Mouse (Mus musculus) lung, embryonic 15.5 days (tissue): ENCODE results near the gene Spop. TPM values are rescaled to one million over a fixed set of nuclear protein-coding genes. Genes with fewer than 3 reads are reported as not detected.
A peak's percentile ranks its signal among the peaks of the same experiment; 100 is the strongest.

Experiments
- ATAC-seq: fragments of 200-750 bp; cut with Nextera tagmentation; 2 replicates; pipeline ENCODE4 v1.8.0; 2017; ENCODE audit warnings: moderate number of reproducible peaks, borderline replicate concordance; ENCODE audit not compliant: low FRiP score, low TSS enrichment; ENCODE audit errors: extremely low read depth
- H3K27ac ChIP-seq: fragments of 300-500 bp; sonication (generic); 2 replicates; pipeline ENCODE4 v1.5.1; 2015; ENCODE audit warnings: moderate library complexity, mild to moderate bottlenecking, inconsistent platforms
- H3K27me3 ChIP-seq: fragments of 300-500 bp; sonication (generic); 2 replicates; pipeline ENCODE4 v1.6.1; 2015; ENCODE audit warnings: inconsistent platforms
- H3K36me3 ChIP-seq: fragments of 300-500 bp; sonication (generic); 2 replicates; pipeline ENCODE4 v1.6.1; 2015; ENCODE audit warnings: inconsistent platforms
- H3K4me1 ChIP-seq: fragments of 300-500 bp; sonication (generic); 2 replicates; pipeline ENCODE4 v1.6.1; 2015; ENCODE audit warnings: inconsistent platforms
- H3K4me2 ChIP-seq: fragments of 300-500 bp; sonication (generic); 2 replicates; pipeline ENCODE4 v1.6.1; 2015; ENCODE audit warnings: inconsistent platforms, mild to moderate bottlenecking, moderate library complexity
- H3K4me3 ChIP-seq: fragments of 300-500 bp; sonication (generic); 2 replicates; pipeline ENCODE4 v1.5.1; 2015; ENCODE audit warnings: mild to moderate bottlenecking, inconsistent platforms
- H3K9ac ChIP-seq: fragments of 300-500 bp; sonication (generic); 2 replicates; pipeline ENCODE4 v1.6.1; 2015; ENCODE audit warnings: inconsistent platforms
- H3K9me3 ChIP-seq: fragments of 300-500 bp; sonication (generic); 2 replicates; pipeline ENCODE4 v1.6.1; 2016; ENCODE audit warnings: inconsistent platforms
- WGBS: fragments of 180-500 bp; shearing (Covaris S2); methylation state at CpG from one replicate; pipeline ENCODE4 v1.1.7; 2015; 5-methylcytosine and 5-hydroxymethylcytosine counted together
- polyA plus RNA-seq: library from polyadenylated mRNA; unstranded; fragments of >200 nt; fragmentation: Nextera tagmentation; extraction: Ambion mirVana; gene quantifications from 2 replicates; pipeline ENCODE4 v1.2.1, GENCODE M21; 2015

The Spop gene
- polyA plus RNA-seq, 1 experiment from 2014 or later = 157 TPM

- H3K4me3 ChIP-seq = no peak overlapping the region
- peaks cover 63% of the 10 kb centered on the region for H3K27me3 ChIP-seq
- peaks cover 29% of the 10 kb centered on the region for H3K4me1 ChIP-seq
- no peaks in the 10 kb centered on the region for H3K9me3 ChIP-seq
- ATAC-seq = no peak
- H3K4me2 ChIP-seq = no peak overlapping the region
- no peak overlapping the region for H3K9ac ChIP-seq
- H3K27ac ChIP-seq = no peak overlapping the region
- 10% methylated on average over 5 of the region's 5 CpGs for WGBS
- no peaks in the 10 kb centered on the region for H3K36me3 ChIP-seq
These were observed 102.6 kb downstream of the Spop start for GRCm38 (mm10) chr11:95516491-95516911.

GRCm38 (mm10) chr11:95517162-95517561 lies 103.3 kb downstream of the Spop start:
- no peak for ATAC-seq
- no peak overlapping the region for H3K9ac ChIP-seq
- no peak overlapping the region for H3K4me2 ChIP-seq
- WGBS = 49% methylated on average over 6 of the region's 6 CpGs
- H3K9me3 ChIP-seq = no peaks in the 10 kb centered on the region
- no peaks in the 10 kb centered on the region for H3K36me3 ChIP-seq
- no peak overlapping the region for H3K27ac ChIP-seq
- H3K4me3 ChIP-seq = no peak overlapping the region
- H3K27me3 ChIP-seq = peaks cover 56% of the 10 kb centered on the region
- peaks cover 33% of the 10 kb centered on the region for H3K4me1 ChIP-seq

- Histone ChIP-seq H3K4me2 (no peak overlapping the region), H3K27ac (no peak overlapping the region), H3K36me3 (no peaks in the 10 kb centered on the region), H3K9me3 (no peaks in the 10 kb centered on the region), H3K4me1 (peaks cover 22% of the 10 kb centered on the region), H3K27me3 (peaks cover 35% of the 10 kb centered on the region), H3K4me3 (no peak overlapping the region), H3K9ac (no peak overlapping the region)
- no peak for ATAC-seq
- 46% methylated on average over 10 of the region's 10 CpGs for WGBS
These were observed 105.4 kb downstream of the Spop start for GRCm38 (mm10) chr11:95519299-95519698.

GRCm38 (mm10) chr11:95519996-95520395 lies 106.1 kb downstream of the Spop start:
- no peaks in the 10 kb centered on the region for H3K9me3 ChIP-seq
- no peak overlapping the region for H3K9ac ChIP-seq
- peaks cover 28% of the 10 kb centered on the region for H3K27me3 ChIP-seq
- H3K4me1 ChIP-seq = peaks cover 15% of the 10 kb centered on the region
- H3K4me3 ChIP-seq = no peak overlapping the region
- H3K4me2 ChIP-seq = no peak overlapping the region
- no peak overlapping the region for H3K27ac ChIP-seq
- ATAC-seq = no peak
- WGBS = 65% methylated on average over 3 of the region's 3 CpGs
- no peaks in the 10 kb centered on the region for H3K36me3 ChIP-seq

GRCm38 (mm10) chr11:95520456-95521072 lies 106.7 kb downstream of the Spop start:
- Histone ChIP-seq H3K4me1 (peaks cover 14% of the 10 kb centered on the region), H3K9ac (no peak overlapping the region), H3K9me3 (no peaks in the 10 kb centered on the region), H3K27me3 (peaks cover 22% of the 10 kb centered on the region), H3K36me3 (no peaks in the 10 kb centered on the region), H3K4me3 (peak overlapping the region; percentile 31), H3K27ac (no peak overlapping the region), H3K4me2 (peak overlapping the region; percentile 56)
- WGBS = 4% methylated on average over 27 of the region's 27 CpGs
- ATAC-seq = peak; percentile 58; the same call in 1 of the 2 replicates

- Histone ChIP-seq H3K27me3 (peaks cover 13% of the 10 kb centered on the region), H3K4me1 (peaks cover 14% of the 10 kb centered on the region), H3K9ac (0 out of 2 replicates have a peak overlapping the region, but pooled peaks have one; percentile 3), H3K9me3 (no peaks in the 10 kb centered on the region), H3K4me2 (peak overlapping the region; percentile 56), H3K4me3 (peak overlapping the region; percentile 31; the same call in 1 of the 2 replicates), H3K36me3 (no peaks in the 10 kb centered on the region), H3K27ac (no peak overlapping the region)
- peak; percentile 43; the same call in 1 of the 2 replicates for ATAC-seq
- 2% methylated on average over 13 of the region's 13 CpGs for WGBS
These were observed 107.7 kb downstream of the Spop start for GRCm38 (mm10) chr11:95521563-95521962.

GRCm38 (mm10) chr11:95527307-95527706 lies 113.4 kb downstream of the Spop start:
- H3K4me3 ChIP-seq = no peak overlapping the region
- H3K27me3 ChIP-seq = no peaks in the 10 kb centered on the region
- H3K36me3 ChIP-seq = no peaks in the 10 kb centered on the region
- 70% methylated on average over 8 of the region's 8 CpGs for WGBS
- no peaks in the 10 kb centered on the region for H3K4me1 ChIP-seq
- no peak overlapping the region for H3K27ac ChIP-seq
- no peaks in the 10 kb centered on the region for H3K9me3 ChIP-seq
- ATAC-seq = no peak
- H3K9ac ChIP-seq = no peak overlapping the region
- H3K4me2 ChIP-seq = no peak overlapping the region

- H3K9ac ChIP-seq = no peak overlapping the region
- no peak for ATAC-seq
- peaks cover under 1% of the 10 kb centered on the region; the same call in 1 of the 2 replicates for H3K27me3 ChIP-seq
- no peaks in the 10 kb centered on the region for H3K9me3 ChIP-seq
- H3K4me3 ChIP-seq = no peak overlapping the region
- no peak overlapping the region for H3K4me2 ChIP-seq
- no peaks in the 10 kb centered on the region for H3K36me3 ChIP-seq
- no peaks in the 10 kb centered on the region for H3K4me1 ChIP-seq
- no peak overlapping the region for H3K27ac ChIP-seq
- WGBS = 69% methylated on average over 3 of the region's 3 CpGs
These were observed 114.4 kb downstream of the Spop start for GRCm38 (mm10) chr11:95528231-95528630.

GRCm38 (mm10) chr11:95532353-95533072 lies 118.6 kb downstream of the Spop start:
- H3K9ac ChIP-seq = no peak overlapping the region
- H3K4me3 ChIP-seq = no peak overlapping the region
- H3K4me1 ChIP-seq = peaks cover 4% of the 10 kb centered on the region; the same call in 1 of the 2 replicates
- no peak for ATAC-seq
- 58% methylated on average over 13 of the region's 13 CpGs for WGBS
- H3K4me2 ChIP-seq = no peak overlapping the region
- H3K36me3 ChIP-seq = no peaks in the 10 kb centered on the region
- peaks cover 3% of the 10 kb centered on the region; the same call in 1 of the 2 replicates for H3K27me3 ChIP-seq
- H3K9me3 ChIP-seq = no peaks in the 10 kb centered on the region
- no peak overlapping the region for H3K27ac ChIP-seq

- Histone ChIP-seq H3K9ac (no peak overlapping the region), H3K27ac (no peak overlapping the region), H3K4me3 (no peak overlapping the region), H3K36me3 (no peaks in the 10 kb centered on the region), H3K27me3 (peaks cover 3% of the 10 kb centered on the region; the same call in 1 of the 2 replicates), H3K4me2 (peak overlapping the region; percentile 30; the same call in 1 of the 2 replicates), H3K9me3 (no peaks in the 10 kb centered on the region), H3K4me1 (peaks cover 9% of the 10 kb centered on the region)
- peak; percentile 74; the same call in 1 of the 2 replicates for ATAC-seq
- 19% methylated on average over 24 of the region's 24 CpGs for WGBS
These were observed 119.7 kb downstream of the Spop start for GRCm38 (mm10) chr11:95533484-95534160.

GRCm38 (mm10) chr11:95538378-95539104 lies 124.7 kb downstream of the Spop start:
- Histone ChIP-seq H3K9me3 (no peaks in the 10 kb centered on the region), H3K4me2 (no peak overlapping the region), H3K36me3 (no peaks in the 10 kb centered on the region), H3K4me1 (peaks cover 25% of the 10 kb centered on the region), H3K9ac (no peak overlapping the region), H3K27ac (no peak overlapping the region), H3K4me3 (no peak overlapping the region), H3K27me3 (no peaks in the 10 kb centered on the region)
- no peak for ATAC-seq
- 67% methylated on average over 15 of the region's 15 CpGs for WGBS
